8 mouse cellular contexts compared by ENCODE assay signal in the genomic region with DNA sequence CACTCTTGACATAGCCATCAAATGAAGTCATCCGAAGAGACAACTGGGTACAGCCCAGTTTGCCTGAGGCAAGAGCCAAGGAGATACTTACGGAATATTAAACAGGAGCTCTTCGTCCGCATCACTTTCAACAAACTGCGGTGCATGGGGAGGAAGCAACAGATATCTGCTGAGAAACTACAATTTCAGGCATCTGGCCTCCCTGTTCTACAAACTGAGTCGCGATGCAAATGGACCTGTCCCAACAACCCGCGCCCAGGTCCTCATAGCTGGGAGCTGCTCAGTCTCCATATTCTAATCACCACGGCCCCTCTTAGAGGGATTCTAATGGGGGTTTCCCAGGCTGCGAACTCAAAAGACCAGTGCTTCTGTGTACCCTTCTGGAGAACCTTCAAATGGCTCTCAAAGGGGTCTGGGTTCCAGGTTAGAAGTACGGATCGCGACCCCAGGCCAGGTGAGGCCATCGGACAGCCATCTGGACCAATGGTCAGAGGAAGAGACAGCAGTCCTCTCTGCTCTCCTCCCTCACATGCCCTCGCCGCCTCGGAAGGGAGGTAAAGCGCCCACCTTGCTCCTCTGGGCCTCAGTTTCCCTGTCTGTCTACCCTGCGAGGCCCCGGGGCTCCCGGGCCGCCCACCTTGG. TPM values are rescaled to one million over a fixed set of nuclear protein-coding genes. Genes with fewer than 3 reads are reported as not detected.
DNase-seq lines count a peak whose midpoint lies in the region; ATAC-seq and TF ChIP-seq lines count a peak whose summit lies in the region.

No protein-coding gene starts in this region.

- no peak for ATAC-seq in limb, embryonic 13.5 days (ENCODE audit: low FRiP score, low read depth)

- H3K27ac ChIP-seq in heart, adult 2 months: peak overlapping the region; percentile 90
- H3K27ac ChIP-seq in embryonic fibroblast, embryonic 13.5 days (ENCODE audit: insufficient read depth, low read length): no peak overlapping the region
- peak overlapping the region; percentile 81; the same call in 1 of the 2 replicates for H3K27ac ChIP-seq in limb, embryonic 13.5 days
- H3K27ac ChIP-seq in olfactory bulb, adult 2 months (ENCODE audit: insufficient read depth, low read depth, low read length): 0 out of 2 replicates have a peak overlapping the region, but pooled peaks have one; percentile 29

- H3K36me3 ChIP-seq in heart, adult 2 months (ENCODE audit: control insufficient read depth, insufficient read depth, low read length): no peaks in the 10 kb centered on the region
- peaks cover 43% of the 10 kb centered on the region for H3K36me3 ChIP-seq in limb, embryonic 13.5 days

- no peak for TF ChIP-seq EP300 in heart, adult 2 months (IDR thresholded peaks at IDR 0.05; ENCODE audit: insufficient read depth, low read depth, low read length)

- peaks cover 4% of the 10 kb centered on the region for H3K4me1 ChIP-seq in heart, adult 2 months (ENCODE audit: control insufficient read depth, insufficient read depth, low read length)
- peaks cover 4% of the 10 kb centered on the region for H3K4me1 ChIP-seq in embryonic fibroblast, embryonic 13.5 days (ENCODE audit: control insufficient read depth, insufficient read depth, low read length)
- peaks cover 16% of the 10 kb centered on the region for H3K4me1 ChIP-seq in limb, embryonic 13.5 days
- peaks cover 5% of the 10 kb centered on the region for H3K4me1 ChIP-seq in olfactory bulb, adult 2 months (ENCODE audit: control insufficient read depth, insufficient read depth, low read length)

- no peak for TF ChIP-seq POLR2A in heart, adult 2 months (IDR thresholded peaks at IDR 0.05; ENCODE audit: insufficient read depth, low read depth, low read length)
- no peak for TF ChIP-seq POLR2A in embryonic fibroblast, embryonic 13.5 days (IDR thresholded peaks at IDR 0.05; ENCODE audit: low read depth, low read length)
- TF ChIP-seq POLR2A in olfactory bulb, adult 2 months (IDR thresholded peaks at IDR 0.05; ENCODE audit: insufficient read depth, low read depth, low read length): no peak

- H3K27me3 ChIP-seq in heart, adult 2 months (ENCODE audit: control insufficient read depth, insufficient read depth, low read length): no peaks in the 10 kb centered on the region
- no peaks in the 10 kb centered on the region for H3K27me3 ChIP-seq in limb, embryonic 13.5 days

- intact Hi-C loops in heart, adult 2 months (cut with DNase I): loop anchor here (5.0 kb wide), 2 partner anchors 36 to 66 kb away; a partner anchor contains a TSS
- intact Hi-C loops in left cerebral cortex, postnatal 10 days (cut with DNase I): loop anchor here (10.0 kb wide), 1 partner anchor 68 kb away; a partner anchor contains a TSS

- peak overlapping the region; percentile 97 for H3K9ac ChIP-seq in heart, adult 2 months (ENCODE audit: low read depth, low read length)
- peak overlapping the region; percentile 96 for H3K9ac ChIP-seq in limb, embryonic 13.5 days

- no peak for TF ChIP-seq CTCF in heart, adult 2 months (IDR thresholded peaks at IDR 0.05)
- TF ChIP-seq CTCF in embryonic fibroblast, embryonic 13.5 days (IDR thresholded peaks at IDR 0.05; ENCODE audit: borderline replicate concordance, insufficient read depth, low read length): no peak
- no peak for TF ChIP-seq CTCF in olfactory bulb, adult 2 months (IDR thresholded peaks at IDR 0.05; ENCODE audit: insufficient read depth, low read depth, low read length)

- peak overlapping the region; percentile 96 for H3K4me3 ChIP-seq in heart, adult 2 months
- H3K4me3 ChIP-seq in embryonic fibroblast, embryonic 13.5 days (ENCODE audit: insufficient read depth, low read length): peak overlapping the region; percentile 76
- peak overlapping the region; percentile 96 for H3K4me3 ChIP-seq in limb, embryonic 13.5 days
- H3K4me3 ChIP-seq in olfactory bulb, adult 2 months (ENCODE audit: insufficient read depth, low read depth, low read length): peak overlapping the region; percentile 87

- no peaks in the 10 kb centered on the region for H3K9me3 ChIP-seq in limb, embryonic 13.5 days

- no peaks in the 10 kb centered on the region for H3K79me2 ChIP-seq in heart, adult 2 months (replicated peaks; ENCODE audit: control insufficient read depth, insufficient read depth, low read length)

- WGBS in heart, adult 2 months: 10% methylated on average over 23 of the region's 23 CpGs
- 8% methylated on average over 23 of the region's 23 CpGs for WGBS in limb, embryonic 13.5 days
- WGBS in olfactory bulb, adult 2 months: 4% methylated on average over 23 of the region's 23 CpGs

- DNase-seq in heart, adult 2 months: no peak
- DNase-seq in heart, postnatal 4 days: no peak
- peak; percentile 46 for DNase-seq in A20 (ENCODE audit: low read depth, low spot score)
- DNase-seq in right cerebral cortex, postnatal 25 days: no peak
- no peak for DNase-seq in left cerebral cortex, postnatal 10 days (ENCODE audit: extremely low spot score in 1 of 2, low spot score in 2 of 2)

- peak overlapping the region; percentile 90 for H3K4me2 ChIP-seq in limb, embryonic 13.5 days (replicated peaks)

RNA-seq across cellular contexts. Expression of a gene that starts 0.6 kb away (rescaled TPM):
- total RNA-seq in heart, adult 2 months (2021): 10 to 100 TPM; 19.4 to 20.9 TPM
- 19.0 and 29.2 TPM in 2 replicates for polyA plus RNA-seq in heart, adult 2 months (2012; rRNA removed)
- total RNA-seq in heart, postnatal 4 days (2021): 10 to 100 TPM; 17.1 to 18.3 TPM
- polyA plus RNA-seq in embryonic fibroblast, embryonic 13.5 days (2011; ENCODE audit: insufficient read length, low read depth, missing spikeins): 17.5 and 22.1 TPM in 2 replicates
- 57.0 and 58.7 TPM in 2 replicates for polyA plus RNA-seq in limb, embryonic 13.5 days (2015; fragmentation: Nextera tagmentation; extraction: Ambion mirVana)
- polyA plus RNA-seq in olfactory bulb, adult 2 months (2012; ENCODE audit: insufficient read depth, insufficient read length, low replicate concordance, missing spikeins): 351 TPM in 1 of 2 replicates, not detected in the other
- 10 to 100 TPM; 58.4 to 63.8 TPM for total RNA-seq in left cerebral cortex, postnatal 10 days (2021)

RNA-seq across cellular contexts. Expression of a gene that starts 14.0 kb away (rescaled TPM):
- total RNA-seq in heart, adult 2 months (2021): 10 to 100 TPM; 35.9 to 37.1 TPM
- 52.2 and 55.1 TPM in 2 replicates for polyA plus RNA-seq in heart, adult 2 months (2012; rRNA removed)
- 10 to 100 TPM; 46.3 to 46.9 TPM for total RNA-seq in heart, postnatal 4 days (2021)
- polyA plus RNA-seq in embryonic fibroblast, embryonic 13.5 days (2011; ENCODE audit: insufficient read length, low read depth, missing spikeins): 31.6 and 35.5 TPM in 2 replicates
- polyA plus RNA-seq in limb, embryonic 13.5 days (2015; fragmentation: Nextera tagmentation; extraction: Ambion mirVana): 121 and 124 TPM in 2 replicates
- not detected in 2 replicates for polyA plus RNA-seq in olfactory bulb, adult 2 months (2012; ENCODE audit: insufficient read depth, insufficient read length, low replicate concordance, missing spikeins)
- total RNA-seq in left cerebral cortex, postnatal 10 days (2021): 10 to 100 TPM; 94.0 to 95.0 TPM

RNA-seq across cellular contexts. Expression of a gene that starts 22.9 kb away (rescaled TPM):
- total RNA-seq in heart, adult 2 months (2021): 1 to 10 TPM; 1.6 to 2.0 TPM
- 4.6 TPM in 2 replicates for polyA plus RNA-seq in heart, adult 2 months (2012; rRNA removed)
- 1 to 10 TPM; 7.6 to 9.8 TPM for total RNA-seq in heart, postnatal 4 days (2021)
- polyA plus RNA-seq in embryonic fibroblast, embryonic 13.5 days (2011; ENCODE audit: insufficient read length, low read depth, missing spikeins): 12.7 and 18.0 TPM in 2 replicates
- 49.1 and 51.9 TPM in 2 replicates for polyA plus RNA-seq in limb, embryonic 13.5 days (2015; fragmentation: Nextera tagmentation; extraction: Ambion mirVana)
- polyA plus RNA-seq in olfactory bulb, adult 2 months (2012; ENCODE audit: insufficient read depth, insufficient read length, low replicate concordance, missing spikeins): not detected in 2 replicates
- 10 to 100 TPM; 28.0 to 29.7 TPM for total RNA-seq in left cerebral cortex, postnatal 10 days (2021)

RNA-seq across cellular contexts. Expression of a gene that starts 35.1 kb away (rescaled TPM):
- 10 to 100 TPM; 31.1 to 35.5 TPM for total RNA-seq in heart, adult 2 months (2021)
- polyA plus RNA-seq in heart, adult 2 months (2012; rRNA removed): 11.0 and 17.7 TPM in 2 replicates
- total RNA-seq in heart, postnatal 4 days (2021): 10 to 100 TPM; 38.4 to 38.5 TPM
- 39.8 and 43.8 TPM in 2 replicates for polyA plus RNA-seq in embryonic fibroblast, embryonic 13.5 days (2011; ENCODE audit: insufficient read length, low read depth, missing spikeins)
- polyA plus RNA-seq in limb, embryonic 13.5 days (2015; fragmentation: Nextera tagmentation; extraction: Ambion mirVana): 41.1 and 45.1 TPM in 2 replicates
- not detected in 2 replicates for polyA plus RNA-seq in olfactory bulb, adult 2 months (2012; ENCODE audit: insufficient read depth, insufficient read length, low replicate concordance, missing spikeins)
- 10 to 100 TPM; 30.1 to 32.3 TPM for total RNA-seq in left cerebral cortex, postnatal 10 days (2021)

RNA-seq across cellular contexts. Expression of a gene that starts 40.2 kb away (rescaled TPM):
- 10 to 100 TPM; 72.6 to 80.4 TPM for total RNA-seq in heart, adult 2 months (2021)
- polyA plus RNA-seq in heart, adult 2 months (2012; rRNA removed): 71.9 and 96.9 TPM in 2 replicates
- total RNA-seq in heart, postnatal 4 days (2021): 10 to 100 TPM; 52.2 to 59.8 TPM
- 19.5 and 24.1 TPM in 2 replicates for polyA plus RNA-seq in embryonic fibroblast, embryonic 13.5 days (2011; ENCODE audit: insufficient read length, low read depth, missing spikeins)
- polyA plus RNA-seq in limb, embryonic 13.5 days (2015; fragmentation: Nextera tagmentation; extraction: Ambion mirVana): 89.8 and 93.5 TPM in 2 replicates
- polyA plus RNA-seq in olfactory bulb, adult 2 months (2012; ENCODE audit: insufficient read depth, insufficient read length, low replicate concordance, missing spikeins): not detected in 2 replicates
- 10 to 100 TPM; 30.5 to 31.9 TPM for total RNA-seq in left cerebral cortex, postnatal 10 days (2021)
